Mouse (Mus musculus) stomach, embryonic 14.5 days (tissue): ENCODE measurements around the gene Dock10. TPM values are rescaled to one million over a fixed set of nuclear protein-coding genes. Genes with fewer than 3 reads are reported as not detected.

Experiments
- ATAC-seq: fragments of 200-750 bp; cut with Nextera tagmentation; 2 replicates; pipeline ENCODE4 v1.8.0; 2017; ENCODE audit warnings: low read depth, moderate TSS enrichment; ENCODE audit not compliant: insufficient number of reproducible peaks, insufficient read depth, low FRiP score
- H3K27ac ChIP-seq: fragments of 300-500 bp; sonication (generic); 2 replicates; pipeline ENCODE4 v1.5.1; 2014; ENCODE audit warnings: mild to moderate bottlenecking, low read length, moderate library complexity, mixed read lengths
- H3K27me3 ChIP-seq: fragments of 300-500 bp; sonication (generic); 2 replicates; pipeline ENCODE4 v1.6.1; 2014; ENCODE audit warnings: low read length, control low read depth, mixed read lengths; ENCODE audit not compliant: control insufficient read depth, insufficient read depth
- H3K36me3 ChIP-seq: fragments of 300-500 bp; sonication (generic); 2 replicates; pipeline ENCODE4 v1.6.1; 2014; ENCODE audit warnings: mild to moderate bottlenecking, control low read depth, low read length, moderate library complexity, mixed read lengths; ENCODE audit not compliant: control insufficient read depth, insufficient read depth
- H3K4me1 ChIP-seq: fragments of 300-500 bp; sonication (generic); 2 replicates; pipeline ENCODE4 v1.6.1; 2014; ENCODE audit warnings: low read length, control low read depth, mixed read lengths; ENCODE audit not compliant: control insufficient read depth, insufficient read depth
- H3K4me2 ChIP-seq: fragments of 300-500 bp; sonication (generic); replicated peaks from 2 replicates; pipeline ENCODE4 v1.6.1; 2014; ENCODE audit warnings: low read depth, low read length, control low read depth
- H3K4me3 ChIP-seq: fragments of 300-500 bp; sonication (generic); 2 replicates; pipeline ENCODE4 v1.5.1; 2014; ENCODE audit warnings: low read depth, low read length, control low read depth
- H3K9ac ChIP-seq: fragments of 300-500 bp; sonication (generic); replicated peaks from 2 replicates; pipeline ENCODE4 v1.6.1; 2014; ENCODE audit warnings: low read depth, mild to moderate bottlenecking, control low read depth, low read length, moderate library complexity, mixed read lengths
- H3K9me3 ChIP-seq: fragments of 300-500 bp; sonication (generic); 2 replicates; pipeline ENCODE4 v1.6.1; 2016; ENCODE audit warnings: low read depth, low read length, control low read depth; ENCODE audit not compliant: control insufficient read depth
- WGBS: fragments of 180-500 bp; shearing (Covaris S2); extraction: QIAGEN DNeasy Blood & Tissue Kit; methylation state at CpG from one replicate; pipeline ENCODE4 v1.1.7; 2014; 5-methylcytosine and 5-hydroxymethylcytosine counted together
- polyA plus RNA-seq: library from polyadenylated mRNA; unstranded; fragments of >200 nt; fragmentation: Nextera tagmentation; extraction: Ambion mirVana; gene quantifications from 2 replicates; pipeline ENCODE4 v1.2.1, GENCODE M21; 2014

Dock10 gene
- polyA plus RNA-seq, 1 experiment from 2014 or later: 9.4 TPM

DNA sequence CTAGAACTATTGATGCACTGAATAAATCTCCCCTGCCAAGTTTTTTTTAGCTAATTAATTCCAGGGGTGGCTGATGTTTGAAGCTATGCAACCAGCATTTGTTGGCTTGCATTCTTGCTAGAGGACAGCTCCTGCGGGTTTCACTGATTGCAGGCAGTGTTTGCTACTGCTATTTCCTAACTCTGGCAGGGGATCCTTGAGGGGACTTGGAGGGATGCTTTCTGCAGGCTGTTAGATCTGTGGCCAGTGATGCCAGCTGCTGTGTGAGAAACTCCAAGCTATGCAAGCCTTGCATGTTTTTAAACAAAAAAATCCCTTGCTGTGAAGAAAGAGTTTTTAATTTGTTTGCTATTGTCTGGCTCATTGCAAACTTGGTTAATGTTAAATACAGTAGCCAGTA lies 238.4 kb downstream of the Dock10 start:
- H3K4me1 ChIP-seq: no peaks in the 10 kb centered on the region
- no peak overlapping the region for H3K9ac ChIP-seq
- 5% methylated on average over 1 of the region's 1 CpGs for WGBS
- no peaks in the 10 kb centered on the region; the same call in 1 of the 2 replicates for H3K36me3 ChIP-seq
- no peak for ATAC-seq
- H3K9me3 ChIP-seq: no peaks in the 10 kb centered on the region
- H3K27me3 ChIP-seq: no peaks in the 10 kb centered on the region
- H3K4me3 ChIP-seq: no peak overlapping the region
- H3K27ac ChIP-seq: no peak overlapping the region
- H3K4me2 ChIP-seq: no peak overlapping the region

DNA sequence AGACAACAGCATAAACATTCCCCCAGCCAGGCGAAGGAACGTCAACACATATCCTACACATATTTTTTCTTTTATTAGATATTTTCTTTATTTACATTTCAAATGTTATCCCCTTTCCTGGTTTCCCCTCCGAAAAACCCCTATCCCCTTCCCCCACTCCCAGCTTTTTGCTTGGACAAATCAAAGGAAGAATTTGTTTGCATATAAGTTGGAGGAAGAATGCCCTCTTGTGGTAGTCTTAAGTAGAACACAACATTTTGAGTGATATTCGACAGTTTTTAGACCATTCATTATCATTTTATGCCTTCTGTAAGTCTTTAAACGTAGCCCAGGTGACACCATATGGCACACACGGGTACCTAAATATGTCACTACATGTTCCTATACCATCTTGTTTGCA lies 242.5 kb downstream of the Dock10 start:
- no peak overlapping the region for H3K4me2 ChIP-seq
- H3K9me3 ChIP-seq: no peaks in the 10 kb centered on the region
- no peaks in the 10 kb centered on the region for H3K27me3 ChIP-seq
- H3K4me1 ChIP-seq: no peaks in the 10 kb centered on the region
- H3K36me3 ChIP-seq: no peaks in the 10 kb centered on the region
- no peak overlapping the region for H3K4me3 ChIP-seq
- ATAC-seq: no peak
- WGBS: 37% methylated on average over 6 of the region's 6 CpGs
- H3K9ac ChIP-seq: no peak overlapping the region
- H3K27ac ChIP-seq: no peak overlapping the region

DNA sequence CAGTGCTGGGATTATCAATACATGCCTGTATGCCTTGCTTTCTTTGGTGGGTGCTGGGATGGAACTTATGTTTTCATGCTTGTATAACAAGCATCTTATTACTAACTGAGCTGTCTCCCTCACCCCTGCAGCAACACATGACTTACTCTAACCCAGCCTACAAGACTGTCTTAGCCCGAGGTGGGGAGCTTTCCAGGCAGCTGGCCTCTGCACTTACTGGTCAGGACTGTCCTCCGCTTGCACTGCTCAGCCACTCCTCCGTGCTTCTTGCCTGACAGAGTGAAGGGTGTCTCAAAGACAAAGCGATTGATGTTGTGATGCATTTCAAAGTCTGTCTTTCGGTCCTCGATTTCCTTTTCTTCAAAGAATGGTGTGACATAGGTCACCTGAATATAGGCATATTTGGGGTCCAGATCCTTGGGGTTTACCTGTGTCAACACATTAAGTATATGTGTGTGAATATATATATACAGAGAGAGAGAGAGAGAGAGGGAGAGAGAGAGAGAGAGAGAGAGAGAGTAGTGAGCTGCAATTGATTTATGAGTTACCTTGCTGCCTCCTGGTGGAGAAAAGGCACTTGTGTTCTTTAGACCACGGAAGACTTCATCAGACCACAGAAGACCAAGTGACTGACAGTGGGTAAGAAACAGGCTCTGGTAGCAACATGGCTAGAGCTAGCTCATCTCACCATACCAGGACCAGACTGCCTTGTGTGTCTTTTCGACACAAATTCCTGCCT lies 245.9 kb downstream of the Dock10 start:
- no peak for ATAC-seq
- no peaks in the 10 kb centered on the region for H3K4me1 ChIP-seq
- WGBS: 61% methylated on average over 8 of the region's 8 CpGs
- H3K4me3 ChIP-seq: no peak overlapping the region
- no peak overlapping the region for H3K4me2 ChIP-seq
- H3K9me3 ChIP-seq: no peaks in the 10 kb centered on the region
- no peak overlapping the region for H3K27ac ChIP-seq
- H3K36me3 ChIP-seq: no peaks in the 10 kb centered on the region
- H3K9ac ChIP-seq: no peak overlapping the region
- H3K27me3 ChIP-seq: no peaks in the 10 kb centered on the region

DNA sequence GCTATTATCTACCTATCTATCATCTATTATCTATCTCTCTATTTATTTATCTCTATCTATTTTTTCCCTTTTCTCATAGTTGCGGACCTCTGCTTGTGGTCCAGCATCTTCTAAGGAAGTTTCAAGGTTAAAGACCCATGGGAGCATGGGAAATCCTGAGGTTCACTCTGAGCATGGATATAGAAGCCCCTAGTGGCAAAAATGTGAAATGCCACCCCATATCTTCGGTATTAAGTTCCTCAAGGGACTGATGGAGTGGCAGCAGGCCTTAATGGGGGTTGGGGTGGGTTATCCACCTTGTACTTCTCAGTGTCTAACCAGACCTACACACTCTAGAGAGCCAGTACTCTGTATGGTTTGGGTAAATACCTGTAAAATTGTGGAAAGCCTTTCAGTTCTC lies 253.6 kb downstream of the Dock10 start:
- 85% methylated on average over 2 of the region's 2 CpGs for WGBS
- Histone ChIP-seq H3K27me3 (no peaks in the 10 kb centered on the region), H3K9ac (no peak overlapping the region), H3K4me1 (no peaks in the 10 kb centered on the region), H3K4me3 (no peak overlapping the region), H3K9me3 (no peaks in the 10 kb centered on the region), H3K36me3 (no peaks in the 10 kb centered on the region; the same call in 1 of the 2 replicates), H3K4me2 (no peak overlapping the region), H3K27ac (no peak overlapping the region)
- ATAC-seq: no peak

DNA sequence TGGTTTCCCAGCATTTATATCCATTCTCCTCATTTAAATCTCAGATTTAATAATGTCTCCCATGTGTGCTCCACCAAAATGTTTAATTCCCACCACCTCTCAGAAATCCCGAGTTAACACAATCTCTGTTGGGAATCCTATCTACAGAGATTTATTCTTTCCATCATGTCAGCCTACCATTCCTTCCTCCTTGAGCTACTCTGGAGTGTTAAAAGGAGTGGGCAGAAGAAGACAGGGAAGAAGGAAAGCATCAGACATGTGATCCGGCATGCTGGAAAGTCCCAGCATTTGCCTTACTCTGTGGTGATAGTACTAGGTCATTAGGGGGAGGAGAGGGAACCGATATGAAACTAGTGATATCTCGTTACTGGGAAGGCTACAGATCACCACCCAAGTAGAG lies 254.2 kb downstream of the Dock10 start:
- no peak for ATAC-seq
- WGBS: 86% methylated on average over 4 of the region's 4 CpGs
- H3K4me2 ChIP-seq: no peak overlapping the region
- no peaks in the 10 kb centered on the region for H3K27me3 ChIP-seq
- no peaks in the 10 kb centered on the region; the same call in 1 of the 2 replicates for H3K36me3 ChIP-seq
- H3K27ac ChIP-seq: no peak overlapping the region
- H3K4me1 ChIP-seq: no peaks in the 10 kb centered on the region
- H3K9ac ChIP-seq: no peak overlapping the region
- no peaks in the 10 kb centered on the region for H3K9me3 ChIP-seq
- no peak overlapping the region for H3K4me3 ChIP-seq

DNA sequence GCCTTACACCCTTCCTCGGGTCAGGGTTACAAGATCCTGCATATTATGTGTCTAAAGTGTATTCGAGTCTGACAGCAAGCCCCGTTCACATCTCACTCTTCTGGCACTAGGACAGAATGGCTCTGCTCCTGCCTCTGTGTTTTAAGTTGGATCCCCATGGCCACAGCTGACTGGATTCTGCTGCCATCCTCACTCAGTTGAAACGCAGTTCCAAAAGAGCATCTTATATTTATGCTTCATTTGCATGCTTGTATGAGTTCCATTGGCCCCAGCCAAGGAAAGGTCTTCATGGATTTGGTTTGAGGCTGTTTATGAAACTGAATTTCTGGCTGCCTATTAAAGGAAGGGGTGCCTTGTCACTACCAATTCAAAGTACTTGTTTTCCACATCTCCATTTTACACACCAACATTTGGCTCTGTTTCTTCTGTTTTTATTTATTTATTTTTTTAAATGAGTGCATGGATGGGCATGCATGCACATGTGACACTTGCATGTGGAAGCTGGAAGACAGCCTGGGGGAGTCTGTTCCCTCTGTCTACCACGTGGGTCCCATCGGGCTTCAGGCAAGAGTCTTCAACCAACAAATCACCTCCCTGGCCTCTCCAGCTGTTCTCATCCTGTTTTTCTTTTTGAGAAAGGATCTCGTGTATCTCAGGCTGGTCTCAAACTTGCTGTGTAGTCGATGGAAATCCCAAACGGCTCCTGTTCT lies 255.7 kb downstream of the Dock10 start:
- H3K4me2 ChIP-seq: no peak overlapping the region
- H3K4me3 ChIP-seq: no peak overlapping the region
- H3K9me3 ChIP-seq: no peaks in the 10 kb centered on the region
- no peaks in the 10 kb centered on the region; the same call in 1 of the 2 replicates for H3K36me3 ChIP-seq
- no peaks in the 10 kb centered on the region for H3K27me3 ChIP-seq
- no peak for ATAC-seq
- no peaks in the 10 kb centered on the region for H3K4me1 ChIP-seq
- no peak overlapping the region for H3K9ac ChIP-seq
- no peak overlapping the region for H3K27ac ChIP-seq
- WGBS: 78% methylated on average over 9 of the region's 9 CpGs

DNA sequence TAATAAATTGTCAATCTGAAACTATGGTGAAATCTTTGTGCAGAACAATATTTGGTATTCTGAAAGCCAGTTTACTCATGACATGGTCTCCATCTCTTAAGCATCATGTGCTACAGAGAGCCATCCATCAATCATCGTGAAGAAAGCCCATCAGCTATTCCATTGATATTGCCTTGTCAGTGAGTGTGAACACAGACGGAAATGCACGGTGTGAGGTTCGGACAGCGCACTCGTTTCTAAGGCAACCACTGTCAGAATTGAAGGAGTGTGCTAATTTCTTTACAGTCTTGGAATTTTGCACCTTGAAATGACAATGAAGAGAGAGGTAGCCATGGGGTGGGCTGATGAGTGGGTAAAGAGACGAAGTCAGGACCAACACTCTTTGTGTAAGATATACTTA lies 259.1 kb downstream of the Dock10 start:
- H3K27me3 ChIP-seq: no peaks in the 10 kb centered on the region
- no peak overlapping the region for H3K4me2 ChIP-seq
- H3K4me1 ChIP-seq: no peaks in the 10 kb centered on the region
- 82% methylated on average over 7 of the region's 7 CpGs for WGBS
- H3K9me3 ChIP-seq: no peaks in the 10 kb centered on the region
- H3K36me3 ChIP-seq: no peaks in the 10 kb centered on the region; the same call in 1 of the 2 replicates
- ATAC-seq: no peak
- no peak overlapping the region for H3K27ac ChIP-seq
- H3K4me3 ChIP-seq: no peak overlapping the region
- H3K9ac ChIP-seq: no peak overlapping the region

DNA sequence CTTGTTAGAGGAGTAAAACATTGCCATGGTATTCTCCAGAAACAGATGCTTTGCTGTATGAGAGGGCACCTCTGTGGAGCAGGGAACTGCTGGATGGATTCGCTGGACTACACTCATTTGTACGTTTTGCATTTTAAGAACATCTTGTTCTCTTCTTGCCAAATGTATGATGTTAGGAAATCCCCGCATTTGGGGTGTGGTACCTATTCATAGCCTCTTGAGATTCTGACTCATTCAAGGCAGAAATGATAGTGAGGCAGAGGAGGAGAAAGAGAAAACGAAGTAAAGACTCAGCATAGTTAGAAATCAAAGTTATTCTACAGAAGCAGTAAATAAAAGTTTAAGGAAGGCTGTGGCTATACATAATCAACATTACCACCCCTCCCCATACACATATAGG lies 262.0 kb downstream of the Dock10 start:
- no peak overlapping the region for H3K4me2 ChIP-seq
- no peak overlapping the region for H3K4me3 ChIP-seq
- H3K27ac ChIP-seq: no peak overlapping the region
- H3K27me3 ChIP-seq: no peaks in the 10 kb centered on the region
- H3K4me1 ChIP-seq: no peaks in the 10 kb centered on the region
- H3K9ac ChIP-seq: no peak overlapping the region
- 82% methylated on average over 4 of the region's 4 CpGs for WGBS
- no peaks in the 10 kb centered on the region for H3K9me3 ChIP-seq
- no peak for ATAC-seq
- H3K36me3 ChIP-seq: no peaks in the 10 kb centered on the region
